Mouse (Mus musculus): ENCODE measurements at regions not wholly inside any gene's neighbourhood (a gene's known extent, or its start where the extent isn't known, plus 50 kb on each side); places are given as distances from the start of the nearest gene placed in this dataset.
"Not testable (repeated sequence)": the region's sequence is repeated elsewhere in the genome, so short reads cannot be mapped to it uniquely, and the experiment has no call there.

- in situ Hi-C loops (cut with MboI, MseI): no loop called here
Measured at GRCm38 (mm10) chr17:91466822-91467221, 374.0 kb upstream of the Nrxn1 start.

DNA sequence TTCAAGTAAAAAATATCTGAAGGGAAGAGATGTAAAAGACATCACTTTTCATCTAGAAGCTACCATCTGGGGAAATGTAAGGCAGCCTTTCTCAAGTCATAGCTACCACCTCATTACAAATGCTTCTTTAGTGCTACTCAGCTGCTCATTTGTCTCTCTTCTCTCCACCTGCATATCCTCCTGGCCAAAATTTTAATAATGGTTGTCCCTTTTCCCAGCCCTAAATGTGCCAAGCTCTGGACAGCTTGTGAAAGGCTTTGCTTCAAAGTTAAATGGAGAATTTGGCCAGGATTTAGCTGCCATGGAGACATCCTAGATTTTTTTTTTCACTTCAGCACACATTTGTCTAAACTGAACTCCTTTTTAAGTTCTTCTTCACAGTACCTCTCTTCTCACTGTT, 358.8 kb upstream of the Nrxn1 start:
- in situ Hi-C loops (cut with MboI, MseI): no loop called here

- in situ Hi-C loops (cut with MboI, MseI): not testable (repeated sequence)
Measured at GRCm38 (mm10) chr17:91431780-91432720, 339.2 kb upstream of the Nrxn1 start.

- in situ Hi-C loops (cut with MboI, MseI): no loop called here
Measured at GRCm38 (mm10) chr17:91430351-91430750, 337.5 kb upstream of the Nrxn1 start.

DNA sequence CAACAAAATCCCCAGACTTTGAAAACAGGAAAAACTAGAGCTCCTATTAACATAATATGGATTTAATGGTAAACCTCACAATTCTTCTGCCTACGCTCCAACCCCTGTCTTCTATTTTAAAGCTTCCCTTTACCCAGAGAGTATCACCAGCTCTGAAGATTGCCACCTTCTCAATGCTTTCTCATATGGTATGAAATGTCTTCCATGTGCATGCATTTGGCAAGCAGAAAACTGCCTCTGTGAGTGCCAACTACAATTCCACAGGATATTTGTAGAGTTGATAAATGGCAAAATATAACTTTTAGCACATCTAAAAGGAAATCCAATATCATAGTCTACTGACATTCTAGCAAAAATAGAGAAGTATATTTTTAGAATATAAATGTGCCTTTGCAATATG, 332.2 kb upstream of the Nrxn1 start:
- in situ Hi-C loops (cut with MboI, MseI): no loop called here

GRCm38 (mm10) chr17:91418582-91418981, 325.7 kb upstream of the Nrxn1 start:
- in situ Hi-C loops (cut with MboI, MseI): no loop called here

DNA sequence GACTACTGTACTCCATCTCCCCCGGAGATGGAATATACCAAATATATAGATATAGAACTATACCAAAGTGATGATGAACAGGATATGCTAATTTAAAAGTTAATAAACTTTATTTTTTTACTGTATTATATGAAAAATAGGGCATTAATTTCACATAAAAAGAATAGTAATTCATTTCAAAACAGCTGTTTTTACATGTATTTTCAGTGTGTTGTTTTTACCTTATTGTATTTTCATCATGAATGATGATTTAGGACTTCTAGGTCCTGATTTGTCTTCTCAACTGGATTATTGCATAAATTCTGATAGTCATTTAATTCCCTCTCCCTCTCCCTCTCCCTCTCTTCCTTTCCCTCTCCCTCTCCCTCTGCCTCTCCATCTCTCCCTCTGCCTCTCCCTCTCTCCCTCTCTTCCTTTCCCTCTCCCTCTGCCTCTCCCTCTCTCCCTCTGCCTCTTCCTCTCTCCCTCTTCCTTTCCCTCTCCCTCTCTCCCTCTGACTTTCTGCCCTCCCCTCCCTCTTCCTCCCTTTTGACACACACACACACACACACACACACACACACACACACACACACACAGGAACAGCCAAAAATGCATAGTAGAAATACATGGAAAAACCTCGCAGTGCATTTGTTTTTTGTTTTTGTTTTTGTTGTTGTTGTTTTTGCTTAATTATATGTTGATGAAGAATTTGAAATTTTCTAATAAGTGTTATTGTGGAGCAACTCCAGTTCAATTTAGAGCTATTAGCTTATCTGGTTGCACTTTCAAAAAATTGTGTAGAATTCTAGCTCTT, 298.3 kb upstream of the Nrxn1 start:
- in situ Hi-C loops (cut with MboI, MseI): no loop called here

DNA sequence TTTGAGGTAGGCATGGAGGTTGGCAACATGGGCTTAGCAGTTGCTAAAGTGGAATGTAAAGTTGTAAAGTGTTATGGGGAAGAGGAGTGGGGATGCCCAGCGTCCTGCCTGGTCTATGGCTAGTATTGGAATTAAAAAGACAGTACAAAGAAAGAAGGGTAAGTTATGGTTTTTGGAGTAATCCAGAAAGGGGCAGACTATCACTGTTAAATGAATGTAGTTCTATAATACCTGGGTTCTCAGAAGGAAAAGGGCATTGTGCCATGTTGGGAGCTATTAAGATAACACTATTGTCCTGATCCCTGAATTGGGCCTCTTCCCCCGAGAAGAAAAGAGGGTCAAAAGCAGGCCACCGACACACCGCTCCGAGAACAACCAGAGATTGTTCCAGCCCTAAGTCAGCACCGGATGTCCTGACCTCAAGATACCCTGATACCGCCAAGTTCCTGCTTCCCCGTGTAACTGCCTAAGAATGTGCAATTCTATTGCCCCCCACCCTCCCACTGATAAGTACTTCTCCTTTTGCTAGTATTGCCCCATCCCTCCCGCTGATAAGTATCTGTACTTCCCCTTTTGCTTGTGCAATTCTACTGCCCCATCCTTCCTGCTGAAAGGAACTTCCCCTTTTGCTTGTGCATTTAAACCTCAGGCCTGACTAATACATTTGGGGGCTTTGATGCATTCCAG, 297.2 kb upstream of the Nrxn1 start:
- in situ Hi-C loops (cut with MboI, MseI): not testable (repeated sequence)

GRCm38 (mm10) chr17:91388521-91388920, 295.6 kb upstream of the Nrxn1 start:
- in situ Hi-C loops (cut with MboI, MseI): no loop called here

GRCm38 (mm10) chr17:91388039-91388438, 295.2 kb upstream of the Nrxn1 start:
- in situ Hi-C loops (cut with MboI, MseI): no loop called here

- in situ Hi-C loops (cut with MboI, MseI): no loop called here
Measured at GRCm38 (mm10) chr17:91385949-91386348, 293.1 kb upstream of the Nrxn1 start.

GRCm38 (mm10) chr17:91368156-91368555, 275.3 kb upstream of the Nrxn1 start:
- in situ Hi-C loops (cut with MboI, MseI): no loop called here

- in situ Hi-C loops (cut with MboI, MseI): no loop called here
Measured at GRCm38 (mm10) chr17:91361261-91361660, 268.4 kb upstream of the Nrxn1 start.

GRCm38 (mm10) chr17:91352107-91352506, 259.2 kb upstream of the Nrxn1 start:
- in situ Hi-C loops (cut with MboI, MseI): no loop called here

DNA sequence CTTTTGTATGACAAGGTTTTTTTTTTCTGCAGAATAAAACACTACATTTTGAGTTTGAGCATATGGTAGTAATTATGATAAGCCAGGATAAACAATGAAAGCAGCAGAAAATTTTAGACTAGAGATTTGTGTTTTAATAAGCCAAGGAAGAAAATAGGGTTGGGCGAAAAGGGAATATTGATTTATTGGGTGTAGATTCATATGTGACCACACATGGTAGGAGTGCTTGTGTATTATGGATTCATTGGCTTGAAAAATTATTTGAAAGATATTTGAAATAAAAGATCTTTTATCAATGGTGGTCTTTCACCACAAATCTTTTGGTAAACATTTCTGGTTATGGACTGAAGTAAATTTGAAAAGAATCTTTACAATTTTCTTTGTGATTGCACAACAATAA, 244.0 kb upstream of the Nrxn1 start:
- in situ Hi-C loops (cut with MboI, MseI): no loop called here

GRCm38 (mm10) chr17:91333790-91334189, 240.9 kb upstream of the Nrxn1 start:
- in situ Hi-C loops (cut with MboI, MseI): no loop called here

GRCm38 (mm10) chr17:91333202-91333601, 240.3 kb upstream of the Nrxn1 start:
- in situ Hi-C loops (cut with MboI, MseI): no loop called here

- in situ Hi-C loops (cut with MboI, MseI): no loop called here
Measured at GRCm38 (mm10) chr17:91324377-91324776, 231.5 kb upstream of the Nrxn1 start.

DNA sequence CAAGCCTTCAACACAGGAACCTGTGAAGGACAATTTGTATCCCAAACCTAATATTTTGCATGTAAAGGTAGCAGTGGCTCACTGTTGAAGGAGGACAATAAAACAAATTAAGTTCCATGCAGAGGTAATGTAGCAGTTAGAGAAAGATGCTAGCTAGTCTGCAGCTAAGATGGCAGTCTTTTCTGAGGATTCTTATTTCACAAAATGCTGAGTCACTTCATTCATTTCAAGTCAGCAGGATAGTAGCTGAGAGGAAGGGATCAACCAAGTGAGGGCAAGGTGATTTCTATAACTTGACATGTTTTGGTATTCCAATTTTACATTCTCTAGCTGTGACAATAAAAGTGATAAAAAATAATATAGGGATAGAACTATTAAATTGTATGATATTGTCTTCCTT, 194.0 kb upstream of the Nrxn1 start:
- in situ Hi-C loops (cut with MboI, MseI): no loop called here

GRCm38 (mm10) chr17:91274378-91274777, 181.5 kb upstream of the Nrxn1 start:
- in situ Hi-C loops (cut with MboI, MseI): no loop called here

DNA sequence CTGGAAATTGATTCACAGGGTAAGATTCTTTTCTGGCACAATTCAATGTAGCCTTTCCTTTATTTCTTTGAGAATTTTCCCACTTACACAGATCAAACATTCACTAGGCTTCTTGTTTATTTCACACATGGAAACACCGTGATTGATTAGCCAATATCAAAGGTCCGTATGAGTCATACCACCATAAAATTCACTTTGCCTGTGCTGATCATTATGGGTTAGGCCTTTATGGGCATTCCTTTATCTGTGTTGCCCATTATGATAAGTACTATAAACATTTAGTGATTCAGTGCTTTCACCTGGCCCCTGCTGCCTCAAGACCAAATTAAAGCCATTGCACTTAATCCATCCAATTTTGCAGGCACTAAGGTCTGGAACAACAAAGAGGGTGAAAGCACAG, 145.8 kb upstream of the Nrxn1 start:
- in situ Hi-C loops (cut with MboI, MseI): loop anchor here (25.0 kb wide), 1 partner anchor 1299 kb away; no protein-coding TSS in a partner anchor

- in situ Hi-C loops (cut with MboI, MseI): loop anchor here (25.0 kb wide), 1 partner anchor 1301 kb away; no protein-coding TSS in a partner anchor
Measured at GRCm38 (mm10) chr17:91236653-91237052, 143.8 kb upstream of the Nrxn1 start.

All from T-helper 1 cell (primary cell).